In genomic region chr17:64375327-64375726, GRCm38 (mm10) we compare ENCODE assay signal across 9 mouse cellular contexts. TPM values are rescaled to one million over a fixed set of nuclear protein-coding genes. Genes with fewer than 3 reads are reported as not detected.
A peak's percentile ranks its signal among the peaks of the same experiment; 100 is the strongest.
DNase-seq lines count a peak whose midpoint lies in the region; ATAC-seq and TF ChIP-seq lines count a peak whose summit lies in the region.
"Had no signal": no experiment of that assay in that cellular context is flagged by ENCODE, and none has a peak within 500 bp of the region (broad histone marks: within the 10 kb centered on the region; RNA-seq: fewer than 3 reads in every experiment).

No protein-coding gene starts in this region.

- H3K27ac ChIP-seq in intestine, embryonic 16.5 days (ENCODE audit: low read length) = no peak overlapping the region
- no peak overlapping the region for H3K27ac ChIP-seq in midbrain, embryonic 14.5 days (replicated peaks; ENCODE audit: low read depth, low read length)
- no peak overlapping the region for H3K27ac ChIP-seq in small intestine, adult 2 months (ENCODE audit: insufficient read depth, low read depth, low read length)
- H3K27ac ChIP-seq: stomach, embryonic 15.5 days had no signal

- H3K36me3 ChIP-seq in intestine, embryonic 16.5 days (ENCODE audit: control insufficient read depth, insufficient read depth, low read length) = no peaks in the 10 kb centered on the region
- H3K36me3 ChIP-seq in midbrain, embryonic 14.5 days (ENCODE audit: control insufficient read depth, insufficient read depth, low read length) = no peaks in the 10 kb centered on the region
- H3K36me3 ChIP-seq in small intestine, adult 2 months (ENCODE audit: control insufficient read depth, insufficient read depth, low read length) = no peaks in the 10 kb centered on the region
- H3K36me3 ChIP-seq: stomach, embryonic 15.5 days had no signal

- ATAC-seq in intestine, embryonic 16.5 days = peak; percentile 63; the same call in 1 of the 2 replicates
- peak; percentile 50 for ATAC-seq in midbrain, embryonic 14.5 days (ENCODE audit: low FRiP score, low TSS enrichment)

- intact Hi-C loops in left cerebral cortex, postnatal 36 days (cut with DNase I) = loop anchor here (10.0 kb wide), 1 partner anchor 801 kb away; no protein-coding TSS in a partner anchor

- H3K4me1 ChIP-seq in intestine, embryonic 16.5 days (ENCODE audit: control insufficient read depth, insufficient read depth, low read length) = no peaks in the 10 kb centered on the region
- no peaks in the 10 kb centered on the region for H3K4me1 ChIP-seq in midbrain, embryonic 14.5 days (ENCODE audit: control insufficient read depth, insufficient read depth, low read length)
- no peaks in the 10 kb centered on the region for H3K4me1 ChIP-seq in small intestine, adult 2 months (ENCODE audit: control insufficient read depth, insufficient read depth, insufficient read length, low read length)
- H3K4me1 ChIP-seq: stomach, embryonic 15.5 days had no signal

- TF ChIP-seq POLR2A in small intestine, adult 2 months (IDR thresholded peaks at IDR 0.05; ENCODE audit: low read depth, low read length) = no peak

- peak; percentile 78; the same call in 1 of the 2 replicates for TF ChIP-seq CTCF in small intestine, adult 2 months (IDR thresholded peaks at IDR 0.05; ENCODE audit: extremely low read depth, insufficient read length, insufficient replicate concordance, low read depth, low read length)

- DNase-seq in urinary bladder, adult 18-20 months (ENCODE audit: low spot score in 2 of 2) = peak; percentile 55 to 59
- DNase-seq in urinary bladder, postnatal 10 days (ENCODE audit: low spot score) = no peak
- DNase-seq in cerebellum, postnatal 36 days = peak; percentile 77 to 79
- peak; percentile 31 to 63 for DNase-seq in gastrocnemius, adult 8-10 months (ENCODE audit: low spot score in 2 of 2)
- peak; percentile 54 to 58 for DNase-seq in left cerebral cortex, postnatal 36 days (ENCODE audit: low spot score in 2 of 2)
- peak; percentile 84 for DNase-seq in midbrain, embryonic 14.5 days

- no peak overlapping the region for H3K4me2 ChIP-seq in intestine, embryonic 16.5 days (ENCODE audit: low read depth, low read length)
- H3K4me2 ChIP-seq in midbrain, embryonic 14.5 days (ENCODE audit: low read length) = no peak overlapping the region
- H3K4me2 ChIP-seq: stomach, embryonic 15.5 days had no signal

- 71% methylated on average over 4 of the region's 4 CpGs for WGBS in intestine, embryonic 16.5 days
- WGBS in midbrain, embryonic 14.5 days = 65% methylated on average over 4 of the region's 4 CpGs
- WGBS in small intestine, adult 2 months = 71% methylated on average over 4 of the region's 4 CpGs

- no peak overlapping the region for H3K4me3 ChIP-seq in intestine, embryonic 16.5 days (ENCODE audit: low read length)
- H3K4me3 ChIP-seq in midbrain, embryonic 14.5 days (replicated peaks; ENCODE audit: low read depth, low read length) = no peak overlapping the region
- no peak overlapping the region for H3K4me3 ChIP-seq in small intestine, adult 2 months (ENCODE audit: low read depth, low read length)
- H3K4me3 ChIP-seq: stomach, embryonic 15.5 days had no signal

- no peaks in the 10 kb centered on the region for H3K9me3 ChIP-seq in intestine, embryonic 16.5 days (ENCODE audit: control insufficient read depth, low read length)
- no peaks in the 10 kb centered on the region for H3K9me3 ChIP-seq in midbrain, embryonic 14.5 days (ENCODE audit: control insufficient read depth, low read length)
- H3K9me3 ChIP-seq: stomach, embryonic 15.5 days had no signal

- H3K27me3 ChIP-seq in intestine, embryonic 16.5 days (replicated peaks; ENCODE audit: control insufficient read depth, insufficient read depth, low read length) = no peaks in the 10 kb centered on the region
- H3K27me3 ChIP-seq in midbrain, embryonic 14.5 days (ENCODE audit: control insufficient read depth, insufficient read depth, low read length) = no peaks in the 10 kb centered on the region
- no peaks in the 10 kb centered on the region for H3K27me3 ChIP-seq in small intestine, adult 2 months (ENCODE audit: control insufficient read depth, insufficient read depth, low read length)
- H3K27me3 ChIP-seq: stomach, embryonic 15.5 days had no signal

- H3K9ac ChIP-seq in intestine, embryonic 16.5 days (ENCODE audit: low read depth, low read length) = no peak overlapping the region
- H3K9ac ChIP-seq in midbrain, embryonic 14.5 days (replicated peaks; ENCODE audit: low read length) = no peak overlapping the region
- H3K9ac ChIP-seq: stomach, embryonic 15.5 days had no signal

RNA-seq across cellular contexts. Expression of gene Pja2, which starts 43.6 kb away (rescaled TPM):
- total RNA-seq in gastrocnemius, adult 8-10 months (2022) = 100 to 1,000 TPM; 104 to 122 (median 111) TPM
- polyA plus RNA-seq in intestine, embryonic 16.5 days (2015; fragmentation: Nextera tagmentation; extraction: Ambion mirVana) = 49.6 and 50.9 TPM in 2 replicates
- 100 to 1,000 TPM; 411 to 432 TPM for total RNA-seq in left cerebral cortex, postnatal 36 days (2021)
- polyA plus RNA-seq in midbrain, embryonic 14.5 days (2014; fragmentation: Nextera tagmentation; extraction: Ambion mirVana) = 172 and 195 TPM in 2 replicates
- polyA plus RNA-seq in small intestine, adult 2 months (2012; rRNA removed) = 3.6 and 6.4 TPM in 2 replicates
